Mouse (Mus musculus): Measurements from ENCODE around the gene Prima1.

Prima1 gene

GRCm38 (mm10) chr12:103154927-103155326, 87.0 kb downstream of the Prima1 start:
- DNase-seq (ENCODE audit: low spot score): no peak

GRCm38 (mm10) chr12:103150247-103150646, 91.7 kb downstream of the Prima1 start:
- no peak for DNase-seq (ENCODE audit: low spot score)
